Mouse (Mus musculus) midbrain, embryonic 12.5 days (tissue): ENCODE measurements around the gene Fat3. TPM values are rescaled to one million over a fixed set of nuclear protein-coding genes. Genes with fewer than 3 reads are reported as not detected.
A peak's percentile ranks its signal among the peaks of the same experiment; 100 is the strongest.

ENCODE experiments used
- ATAC-seq: fragments of 200-750 bp; cut with Nextera tagmentation; 2 replicates; pipeline ENCODE4 v1.8.0; 2017; ENCODE audit warnings: low read depth, moderate TSS enrichment, moderate library complexity; ENCODE audit not compliant: low FRiP score
- H3K27ac ChIP-seq: fragments of 300-500 bp; sonication (generic); replicated peaks from 2 replicates; pipeline ENCODE4 v1.5.1; 2016; ENCODE audit warnings: mild to moderate bottlenecking
- H3K27me3 ChIP-seq: fragments of 300-500 bp; sonication (generic); 2 replicates; pipeline ENCODE4 v1.6.1; 2016; ENCODE audit warnings: mild to moderate bottlenecking
- H3K36me3 ChIP-seq: fragments of 300-500 bp; sonication (generic); 2 replicates; pipeline ENCODE4 v1.6.1; 2016
- H3K4me1 ChIP-seq: fragments of 300-500 bp; sonication (generic); 2 replicates; pipeline ENCODE4 v1.6.1; 2016
- H3K4me2 ChIP-seq: fragments of 300-500 bp; sonication (generic); replicated peaks from 2 replicates; pipeline ENCODE4 v1.6.1; 2016; ENCODE audit warnings: mild to moderate bottlenecking, moderate library complexity
- H3K4me3 ChIP-seq: fragments of 300-500 bp; sonication (generic); 2 replicates; pipeline ENCODE4 v1.5.1; 2016; ENCODE audit warnings: mild to moderate bottlenecking
- H3K9ac ChIP-seq: fragments of 300-500 bp; sonication (generic); replicated peaks from 2 replicates; pipeline ENCODE4 v1.6.1; 2016; ENCODE audit warnings: mild to moderate bottlenecking, moderate library complexity
- H3K9me3 ChIP-seq: fragments of 300-500 bp; sonication (generic); 2 replicates; pipeline ENCODE4 v1.6.1; 2016; ENCODE audit warnings: mild to moderate bottlenecking
- WGBS: fragments of 180-500 bp; shearing (Covaris S2); methylation state at CpG from one replicate; pipeline ENCODE4 v1.1.7; 2016; 5-methylcytosine and 5-hydroxymethylcytosine counted together
- polyA plus RNA-seq: library from polyadenylated mRNA; unstranded; fragments of >200 nt; fragmentation: Nextera tagmentation; extraction: Ambion mirVana; gene quantifications from 2 replicates; pipeline ENCODE4 v1.2.1, GENCODE M21; 2016

Gene Fat3
- polyA plus RNA-seq, 1 experiment from 2014 or later: 12.3 TPM

GRCm38 (mm10) chr9:16029066-16029465, 472.0 kb downstream of the Fat3 start:
- Histone ChIP-seq H3K9ac (no peak overlapping the region), H3K27me3 (no peaks in the 10 kb centered on the region), H3K27ac (no peak overlapping the region), H3K36me3 (no peaks in the 10 kb centered on the region), H3K4me3 (no peak overlapping the region), H3K4me2 (no peak overlapping the region), H3K4me1 (peaks cover 9% of the 10 kb centered on the region; the same call in 1 of the 2 replicates), H3K9me3 (no peaks in the 10 kb centered on the region)
- whole genome bisulfite sequencing: 76% methylated on average over 4 of the region's 4 CpGs
- ATAC-seq: no peak

GRCm38 (mm10) chr9:16028394-16028911, 472.6 kb downstream of the Fat3 start:
- Histone ChIP-seq H3K4me1 (peaks cover 9% of the 10 kb centered on the region; the same call in 1 of the 2 replicates), H3K9me3 (no peaks in the 10 kb centered on the region), H3K27me3 (no peaks in the 10 kb centered on the region), H3K9ac (no peak overlapping the region), H3K4me2 (no peak overlapping the region), H3K4me3 (no peak overlapping the region), H3K27ac (no peak overlapping the region), H3K36me3 (no peaks in the 10 kb centered on the region)
- WGBS: 44% methylated on average over 4 of the region's 4 CpGs
- no peak for ATAC-seq

- peaks cover 9% of the 10 kb centered on the region; the same call in 1 of the 2 replicates for H3K4me1 ChIP-seq
- ATAC-seq: no peak
- no peaks in the 10 kb centered on the region for H3K27me3 ChIP-seq
- no peaks in the 10 kb centered on the region for H3K9me3 ChIP-seq
- H3K4me3 ChIP-seq: no peak overlapping the region
- H3K36me3 ChIP-seq: no peaks in the 10 kb centered on the region
- H3K9ac ChIP-seq: no peak overlapping the region
- no peak overlapping the region for H3K4me2 ChIP-seq
- no peak overlapping the region for H3K27ac ChIP-seq
- WGBS: 65% methylated on average over 4 of the region's 4 CpGs
Observed at GRCm38 (mm10) chr9:16026054-16026453, 475.0 kb downstream of the Fat3 start.

- no peak for ATAC-seq
- H3K4me1 ChIP-seq: peaks cover 9% of the 10 kb centered on the region; the same call in 1 of the 2 replicates
- no peaks in the 10 kb centered on the region for H3K36me3 ChIP-seq
- no peak overlapping the region for H3K27ac ChIP-seq
- 93% methylated on average over 7 of the region's 7 CpGs for WGBS
- no peak overlapping the region for H3K4me3 ChIP-seq
- no peaks in the 10 kb centered on the region for H3K27me3 ChIP-seq
- no peaks in the 10 kb centered on the region for H3K9me3 ChIP-seq
- no peak overlapping the region for H3K4me2 ChIP-seq
- H3K9ac ChIP-seq: no peak overlapping the region
Observed at GRCm38 (mm10) chr9:16024706-16025105, 476.4 kb downstream of the Fat3 start.

GRCm38 (mm10) chr9:16014115-16014514, 487.0 kb downstream of the Fat3 start:
- Histone ChIP-seq H3K9me3 (0 out of 2 replicates have a peak, but pooled peaks cover 3% of the 10 kb centered on the region), H3K4me2 (no peak overlapping the region), H3K36me3 (0 out of 2 replicates have a peak, but pooled peaks cover 1% of the 10 kb centered on the region), H3K4me3 (no peak overlapping the region), H3K27ac (no peak overlapping the region), H3K27me3 (no peaks in the 10 kb centered on the region), H3K9ac (no peak overlapping the region), H3K4me1 (peaks cover 7% of the 10 kb centered on the region)
- 14% methylated on average over 2 of the region's 2 CpGs for WGBS
- ATAC-seq: 0 out of 2 replicates have a peak, but pooled peaks have one; percentile 34

- Histone ChIP-seq H3K4me3 (no peak overlapping the region), H3K4me1 (peaks cover 7% of the 10 kb centered on the region), H3K4me2 (no peak overlapping the region), H3K36me3 (0 out of 2 replicates have a peak, but pooled peaks cover 6% of the 10 kb centered on the region), H3K9ac (no peak overlapping the region), H3K27ac (no peak overlapping the region), H3K27me3 (no peaks in the 10 kb centered on the region), H3K9me3 (0 out of 2 replicates have a peak, but pooled peaks cover 4% of the 10 kb centered on the region)
- ATAC-seq: no peak
- 95% methylated on average over 3 of the region's 3 CpGs for whole genome bisulfite sequencing
Observed at GRCm38 (mm10) chr9:16011382-16011781, 489.7 kb downstream of the Fat3 start.

- H3K4me3 ChIP-seq: no peak overlapping the region
- H3K4me1 ChIP-seq: no peaks in the 10 kb centered on the region
- H3K9me3 ChIP-seq: 0 out of 2 replicates have a peak, but pooled peaks cover 4% of the 10 kb centered on the region
- ATAC-seq: no peak
- no peaks in the 10 kb centered on the region for H3K27me3 ChIP-seq
- H3K9ac ChIP-seq: no peak overlapping the region
- 88% methylated on average over 5 of the region's 5 CpGs for WGBS
- H3K27ac ChIP-seq: no peak overlapping the region
- H3K4me2 ChIP-seq: no peak overlapping the region
- 0 out of 2 replicates have a peak, but pooled peaks cover 9% of the 10 kb centered on the region for H3K36me3 ChIP-seq
Observed at GRCm38 (mm10) chr9:16007516-16007915, 493.6 kb downstream of the Fat3 start.

GRCm38 (mm10) chr9:16002991-16003390, 498.1 kb downstream of the Fat3 start:
- no peak overlapping the region for H3K4me2 ChIP-seq
- 88% methylated on average over 1 of the region's 1 CpGs for WGBS
- no peak overlapping the region for H3K9ac ChIP-seq
- no peaks in the 10 kb centered on the region for H3K9me3 ChIP-seq
- H3K27me3 ChIP-seq: no peaks in the 10 kb centered on the region
- no peaks in the 10 kb centered on the region for H3K4me1 ChIP-seq
- H3K27ac ChIP-seq: no peak overlapping the region
- no peak for ATAC-seq
- no peak overlapping the region for H3K4me3 ChIP-seq
- H3K36me3 ChIP-seq: peaks cover 23% of the 10 kb centered on the region

- Histone ChIP-seq H3K36me3 (peaks cover 47% of the 10 kb centered on the region), H3K4me1 (no peaks in the 10 kb centered on the region), H3K4me2 (no peak overlapping the region), H3K9ac (no peak overlapping the region), H3K9me3 (no peaks in the 10 kb centered on the region), H3K4me3 (no peak overlapping the region), H3K27me3 (no peaks in the 10 kb centered on the region), H3K27ac (no peak overlapping the region)
- ATAC-seq: no peak
- WGBS: 79% methylated on average over 7 of the region's 7 CpGs
Observed at GRCm38 (mm10) chr9:15994762-15995161, 506.3 kb downstream of the Fat3 start.

- Histone ChIP-seq H3K4me2 (no peak overlapping the region), H3K9ac (no peak overlapping the region), H3K27me3 (no peaks in the 10 kb centered on the region), H3K4me1 (no peaks in the 10 kb centered on the region), H3K9me3 (no peaks in the 10 kb centered on the region), H3K27ac (no peak overlapping the region), H3K36me3 (peaks cover 41% of the 10 kb centered on the region), H3K4me3 (no peak overlapping the region)
- no peak for ATAC-seq
- 79% methylated on average over 4 of the region's 4 CpGs for WGBS
Observed at GRCm38 (mm10) chr9:15994177-15994576, 506.9 kb downstream of the Fat3 start.

- no peak overlapping the region for H3K9ac ChIP-seq
- H3K36me3 ChIP-seq: peaks cover 28% of the 10 kb centered on the region
- no peaks in the 10 kb centered on the region for H3K27me3 ChIP-seq
- no peak overlapping the region for H3K4me2 ChIP-seq
- WGBS: 58% methylated on average over 7 of the region's 7 CpGs
- H3K4me3 ChIP-seq: no peak overlapping the region
- no peaks in the 10 kb centered on the region for H3K9me3 ChIP-seq
- no peak for ATAC-seq
- H3K27ac ChIP-seq: no peak overlapping the region
- H3K4me1 ChIP-seq: no peaks in the 10 kb centered on the region
Observed at GRCm38 (mm10) chr9:15992158-15992846, 508.8 kb downstream of the Fat3 start.

GRCm38 (mm10) chr9:15978317-15978716, 522.8 kb downstream of the Fat3 start:
- Histone ChIP-seq H3K36me3 (no peaks in the 10 kb centered on the region), H3K9me3 (no peaks in the 10 kb centered on the region), H3K4me3 (no peak overlapping the region), H3K4me2 (no peak overlapping the region), H3K4me1 (peaks cover 9% of the 10 kb centered on the region; the same call in 1 of the 2 replicates), H3K27ac (no peak overlapping the region), H3K27me3 (no peaks in the 10 kb centered on the region), H3K9ac (no peak overlapping the region)
- WGBS: 88% methylated on average over 14 of the region's 14 CpGs
- ATAC-seq: no peak
